Mouse (Mus musculus) layer of hippocampus, postnatal 10 days (tissue): Measurements from ENCODE around the gene Mrpl33. TPM values are rescaled to one million over a fixed set of nuclear protein-coding genes. Genes with fewer than 3 reads are reported as not detected.

Source experiments
- DNase-seq, 2 experiments: peaks; one replicate each; pipeline ENCODE4 v3.0.0; 2021; ENCODE audit warnings: low spot score in 2 of 2
- microRNA-seq, 2 experiments: library from miRNA; unstranded; fragments of <30 nt; microRNA quantifications; one replicate each; pipeline ENCODE4 v1.2.0; 2021
- total RNA-seq, 2 experiments: library from RNA; stranded (reverse); gene quantifications; 2 replicates each; pipeline ENCODE4 v1.2.3; 2021

The Mrpl33 gene
- total RNA-seq, 2 experiments from 2014 or later = 135 to 151 TPM

- peak; percentile 92 to 93 for DNase-seq
These were observed 101.0 kb downstream of the Mrpl33 start, which contains the start of gene Babam2 for GRCm38 (mm10) chr5:31697644-31698296. Gene Babam2 (plus strand): TSS chr5:31697684.

DNA sequence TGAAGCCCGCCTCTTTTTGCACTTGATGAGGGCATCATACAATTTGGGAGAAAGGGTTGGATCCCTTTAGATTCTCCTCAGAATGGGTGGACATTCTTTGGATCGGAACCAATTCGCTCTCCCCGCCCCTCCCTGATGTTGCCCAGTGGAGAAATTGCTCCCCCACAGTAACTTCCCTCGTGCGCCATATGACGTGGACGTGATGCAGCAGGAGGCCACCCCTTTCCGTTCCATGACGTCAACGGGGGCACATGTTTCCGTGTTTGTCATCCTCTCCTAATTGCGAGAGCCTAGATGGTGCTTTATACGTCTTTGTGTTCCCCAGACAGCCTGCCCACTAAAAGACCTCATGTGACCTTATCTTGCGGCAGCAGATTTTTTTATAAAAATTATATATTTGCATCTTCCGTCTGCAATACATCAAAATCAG, 101.6 kb downstream of the Mrpl33 start:
- DNase-seq = peak; percentile 81 to 83

GRCm38 (mm10) chr5:31698931-31699330, 102.2 kb downstream of the Mrpl33 start:
- no peak for DNase-seq

DNA sequence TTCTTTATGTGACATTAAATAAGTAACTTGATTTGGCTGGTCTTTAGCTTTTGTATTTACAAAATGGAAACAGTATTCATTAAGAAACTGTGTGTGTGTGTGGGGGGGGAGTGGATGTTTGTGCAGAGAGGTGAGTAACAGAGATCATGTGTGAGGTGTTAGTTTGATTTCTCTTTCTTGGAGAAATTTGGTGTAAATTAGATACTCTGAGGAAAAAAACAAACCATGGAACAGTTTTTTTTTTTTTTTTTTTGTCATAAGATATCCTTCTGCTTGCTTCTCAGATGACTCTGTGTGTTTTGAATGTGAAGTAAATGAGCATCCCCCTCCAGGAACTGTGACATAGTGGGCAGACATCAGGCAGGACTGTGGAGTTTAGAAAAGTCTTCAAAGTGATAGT, 102.7 kb downstream of the Mrpl33 start:
- no peak for DNase-seq

- DNase-seq = peak; percentile 10 to 22
These were observed 108.2 kb downstream of the Mrpl33 start for GRCm38 (mm10) chr5:31704971-31705370.

GRCm38 (mm10) chr5:31706826-31707225, 110.1 kb downstream of the Mrpl33 start:
- no peak for DNase-seq

DNA sequence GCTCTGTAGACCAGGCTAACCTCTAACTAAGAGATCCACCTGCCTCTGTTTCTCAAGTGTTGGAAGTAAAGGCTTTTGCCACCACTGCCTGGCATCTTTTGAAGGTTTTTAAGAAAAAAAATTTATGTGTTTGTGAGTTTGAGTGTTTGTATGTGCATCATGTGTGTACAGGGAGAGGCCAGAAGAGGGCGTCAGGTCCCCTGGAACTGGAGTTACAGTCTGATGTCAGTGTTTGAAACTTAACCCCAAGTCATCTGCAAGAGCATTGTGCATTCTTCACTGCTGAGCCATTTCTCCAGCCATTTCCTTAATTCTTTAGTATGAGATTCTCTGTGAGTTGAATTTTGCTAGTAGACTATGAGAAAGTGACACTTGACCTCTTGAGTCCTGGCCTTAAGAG, 112.7 kb downstream of the Mrpl33 start:
- no peak for DNase-seq

DNA sequence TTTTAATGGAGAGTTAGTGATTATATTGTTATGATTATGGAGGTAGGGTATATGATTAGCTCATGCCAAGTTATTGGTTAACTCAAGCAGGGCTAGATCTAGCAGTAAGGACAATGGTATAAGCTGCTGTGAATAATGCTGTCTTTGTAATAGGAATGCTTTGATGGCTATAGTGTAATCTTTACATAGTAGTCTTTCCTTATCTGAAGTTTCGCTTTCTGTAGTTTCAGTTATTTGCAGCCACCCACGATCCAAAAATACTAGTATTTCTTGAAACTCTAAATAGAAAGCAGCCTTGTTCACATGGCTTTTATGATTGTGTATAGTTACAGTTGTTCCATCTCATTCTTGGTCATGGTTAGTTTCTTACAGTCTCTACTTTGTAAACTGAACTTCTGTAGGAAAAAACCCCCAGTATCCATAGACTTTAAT, 116.6 kb downstream of the Mrpl33 start:
- DNase-seq = no peak

DNA sequence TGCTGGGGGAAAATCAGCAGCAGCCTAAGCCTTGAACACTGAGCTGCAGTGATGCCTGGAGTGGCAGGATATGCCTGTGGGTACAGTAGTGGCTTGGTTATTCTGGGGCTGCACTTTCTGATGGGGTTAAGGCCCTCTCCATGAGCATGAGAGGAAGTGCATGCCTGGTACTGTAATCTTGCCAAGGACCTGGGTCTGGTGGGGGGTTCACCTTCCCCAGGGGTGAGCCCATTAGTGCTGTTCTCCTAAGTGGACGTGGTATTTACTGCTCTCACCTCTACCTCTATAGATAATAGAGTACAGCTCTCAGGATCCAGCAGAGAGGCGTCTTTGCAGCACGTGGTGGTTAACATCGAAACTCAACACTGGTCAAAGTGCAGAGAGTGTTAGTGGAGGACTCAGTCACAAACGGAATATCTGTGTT, 117.1 kb downstream of the Mrpl33 start:
- DNase-seq = no peak

Small RNAs within 50 kb of the gene (microRNA-seq; reads per million reads assigned to microRNA genes)
- 0 reads per million in 2 experiments for gene Mir3473e

Other genes with a start within 250 kb of the Mrpl33 start
- 10 to 100 TPM; 51.5 to 55.8 TPM for gene Zfp512, start 144.5 kb upstream of the Mrpl33 start, total RNA-seq
- gene 4930548H24Rik, start 111.2 kb upstream of the Mrpl33 start, total RNA-seq = under 1 TPM; 0.16 to 0.37 TPM
- gene Gpn1, start 102.2 kb upstream of the Mrpl33 start, total RNA-seq = 10 to 100 TPM; 34.9 to 37.5 TPM
- 10 to 100 TPM; 52.5 to 52.9 TPM for gene Slc4a1ap, start 69.9 kb upstream of the Mrpl33 start, total RNA-seq
- gene Supt7l, start 69.1 kb upstream of the Mrpl33 start, total RNA-seq = 10 to 100 TPM; 16.5 to 16.6 TPM
- gene Rbks, start 100.7 kb downstream of the Mrpl33 start, total RNA-seq = 1 to 10 TPM; 2.7 TPM
- 10 to 100 TPM; 39.5 to 41.2 TPM for gene Babam2, start 100.7 kb downstream of the Mrpl33 start, total RNA-seq